Mouse (Mus musculus): ENCODE measurements around the gene Scly.

DNA sequence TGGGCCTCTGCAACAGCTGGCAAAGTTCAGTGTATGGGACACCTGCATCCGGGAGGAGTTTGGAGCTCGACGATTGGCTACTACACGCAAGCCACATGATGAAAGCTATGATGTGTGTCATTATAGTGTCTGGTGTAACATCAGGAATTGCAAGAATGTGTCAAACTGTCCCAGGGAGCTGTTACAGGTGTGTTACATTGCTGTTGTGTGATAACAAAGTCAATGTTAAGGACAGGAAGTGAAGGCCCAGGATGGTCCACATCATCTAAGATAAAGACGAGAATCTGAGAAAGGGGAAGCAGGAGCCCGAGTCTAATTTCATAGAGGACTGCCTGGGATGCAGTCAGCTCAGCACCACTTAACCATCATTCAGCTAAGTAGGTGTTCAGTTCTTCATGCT lies 2.6 kb upstream of the Scly start:
- TF ChIP-seq TAL1 (IDR thresholded peaks at IDR 0.05; ENCODE audit: low read length) (no peak), GATA1 (IDR thresholded peaks at IDR 0.05; ENCODE audit: low read length) (no peak)

Measured in erythroblast, embryonic 14.5 days (primary cell).